Mouse (Mus musculus) thymus, postnatal 25 days (tissue): ENCODE data around the gene Baiap2l1.

Source experiments
- DNase-seq: peaks from one replicate; pipeline ENCODE4 v3.0.0; 2022

The Baiap2l1 gene

GRCm38 (mm10) chr5:144282470-144283260 is 75.2 kb downstream of the Baiap2l1 start:
- DNase-seq: no peak

- DNase-seq: no peak
Observed at GRCm38 (mm10) chr5:144279926-144280325, 78.0 kb downstream of the Baiap2l1 start.

- no peak for DNase-seq
Observed at GRCm38 (mm10) chr5:144279081-144279541, 78.8 kb downstream of the Baiap2l1 start.

GRCm38 (mm10) chr5:144278374-144278960 is 79.4 kb downstream of the Baiap2l1 start:
- DNase-seq: no peak

GRCm38 (mm10) chr5:144276898-144277630 is 80.8 kb downstream of the Baiap2l1 start:
- DNase-seq: peak; percentile 20

GRCm38 (mm10) chr5:144274904-144275303 is 83.0 kb downstream of the Baiap2l1 start:
- no peak for DNase-seq

GRCm38 (mm10) chr5:144271772-144272171 is 86.1 kb downstream of the Baiap2l1 start:
- DNase-seq: no peak

- DNase-seq: no peak
Observed at GRCm38 (mm10) chr5:144271118-144271517, 86.8 kb downstream of the Baiap2l1 start.

- no peak for DNase-seq
Observed at GRCm38 (mm10) chr5:144270420-144270819, 87.5 kb downstream of the Baiap2l1 start.

GRCm38 (mm10) chr5:144269926-144270325 is 88.0 kb downstream of the Baiap2l1 start:
- no peak for DNase-seq

- DNase-seq: no peak
Observed at GRCm38 (mm10) chr5:144267535-144268241, 90.2 kb downstream of the Baiap2l1 start.

- DNase-seq: no peak
Observed at GRCm38 (mm10) chr5:144263496-144263895, 94.4 kb downstream of the Baiap2l1 start.

GRCm38 (mm10) chr5:144263082-144263481 is 94.8 kb downstream of the Baiap2l1 start:
- DNase-seq: no peak

GRCm38 (mm10) chr5:144261829-144262228 is 96.1 kb downstream of the Baiap2l1 start:
- no peak for DNase-seq

GRCm38 (mm10) chr5:144261309-144261708 is 96.6 kb downstream of the Baiap2l1 start:
- no peak for DNase-seq

- no peak for DNase-seq
Observed at GRCm38 (mm10) chr5:144260464-144260863, 97.4 kb downstream of the Baiap2l1 start.

GRCm38 (mm10) chr5:144259228-144259627 is 98.7 kb downstream of the Baiap2l1 start:
- DNase-seq: no peak

- DNase-seq: no peak
Observed at GRCm38 (mm10) chr5:144258687-144259086, 99.2 kb downstream of the Baiap2l1 start.

- DNase-seq: no peak
Observed at GRCm38 (mm10) chr5:144258131-144258611, 99.7 kb downstream of the Baiap2l1 start.

- DNase-seq: peak; percentile 27
Observed at GRCm38 (mm10) chr5:144257451-144258110, 100.3 kb downstream of the Baiap2l1 start.

- no peak for DNase-seq
Observed at GRCm38 (mm10) chr5:144256888-144257287, 101.0 kb downstream of the Baiap2l1 start.

GRCm38 (mm10) chr5:144256541-144256870 is 101.4 kb downstream of the Baiap2l1 start:
- DNase-seq: no peak
